Mouse (Mus musculus) limb, embryonic 12.5 days (tissue): ENCODE data around the gene Abca15. TPM values are rescaled to one million over a fixed set of nuclear protein-coding genes. Genes with fewer than 3 reads are reported as not detected.
"Not testable (repeated sequence)": the region's sequence is repeated elsewhere in the genome, so short reads cannot be mapped to it uniquely, and the experiment has no call there.

Experiments
- ATAC-seq: fragments of 200-750 bp; cut with Nextera tagmentation; 2 replicates; pipeline ENCODE4 v1.8.0; 2017; ENCODE audit warnings: low read depth, moderate TSS enrichment; ENCODE audit not compliant: insufficient number of reproducible peaks, insufficient read depth, low FRiP score, low TSS enrichment
- H3K27ac ChIP-seq: fragments of 300-500 bp; sonication (generic); 2 replicates; pipeline ENCODE4 v1.5.1; 2016; ENCODE audit warnings: mild to moderate bottlenecking, moderate library complexity
- H3K27me3 ChIP-seq: fragments of 300-500 bp; sonication (generic); 2 replicates; pipeline ENCODE4 v1.6.1; 2016; ENCODE audit warnings: mild to moderate bottlenecking, moderate library complexity
- H3K36me3 ChIP-seq: fragments of 300-500 bp; sonication (generic); 2 replicates; pipeline ENCODE4 v1.6.1; 2016; ENCODE audit warnings: mild to moderate bottlenecking, moderate library complexity
- H3K4me1 ChIP-seq: fragments of 300-500 bp; sonication (generic); replicated peaks from 2 replicates; pipeline ENCODE4 v1.6.1; 2016
- H3K4me2 ChIP-seq: fragments of 300-500 bp; sonication (generic); 2 replicates; pipeline ENCODE4 v1.6.1; 2016; ENCODE audit warnings: mild to moderate bottlenecking, moderate library complexity
- H3K4me3 ChIP-seq: fragments of 300-500 bp; sonication (generic); replicated peaks from 2 replicates; pipeline ENCODE4 v1.5.1; 2016; ENCODE audit warnings: mild to moderate bottlenecking
- H3K9ac ChIP-seq: fragments of 300-500 bp; sonication (generic); replicated peaks from 2 replicates; pipeline ENCODE4 v1.6.1; 2016; ENCODE audit warnings: mild to moderate bottlenecking, moderate library complexity
- H3K9me3 ChIP-seq: fragments of 300-500 bp; sonication (generic); 2 replicates; pipeline ENCODE4 v1.6.1; 2016; ENCODE audit warnings: mild to moderate bottlenecking, moderate library complexity
- WGBS: fragments of 180-500 bp; shearing (Covaris S2); methylation state at CpG from one replicate; pipeline ENCODE4 v1.1.7; 2016; 5-methylcytosine and 5-hydroxymethylcytosine counted together
- polyA plus RNA-seq: library from polyadenylated mRNA; unstranded; fragments of >200 nt; fragmentation: Nextera tagmentation; extraction: Ambion mirVana; gene quantifications from 2 replicates; pipeline ENCODE4 v1.2.1, GENCODE M21; 2016

Abca15 gene
- polyA plus RNA-seq: not detected in 2 replicates

DNA sequence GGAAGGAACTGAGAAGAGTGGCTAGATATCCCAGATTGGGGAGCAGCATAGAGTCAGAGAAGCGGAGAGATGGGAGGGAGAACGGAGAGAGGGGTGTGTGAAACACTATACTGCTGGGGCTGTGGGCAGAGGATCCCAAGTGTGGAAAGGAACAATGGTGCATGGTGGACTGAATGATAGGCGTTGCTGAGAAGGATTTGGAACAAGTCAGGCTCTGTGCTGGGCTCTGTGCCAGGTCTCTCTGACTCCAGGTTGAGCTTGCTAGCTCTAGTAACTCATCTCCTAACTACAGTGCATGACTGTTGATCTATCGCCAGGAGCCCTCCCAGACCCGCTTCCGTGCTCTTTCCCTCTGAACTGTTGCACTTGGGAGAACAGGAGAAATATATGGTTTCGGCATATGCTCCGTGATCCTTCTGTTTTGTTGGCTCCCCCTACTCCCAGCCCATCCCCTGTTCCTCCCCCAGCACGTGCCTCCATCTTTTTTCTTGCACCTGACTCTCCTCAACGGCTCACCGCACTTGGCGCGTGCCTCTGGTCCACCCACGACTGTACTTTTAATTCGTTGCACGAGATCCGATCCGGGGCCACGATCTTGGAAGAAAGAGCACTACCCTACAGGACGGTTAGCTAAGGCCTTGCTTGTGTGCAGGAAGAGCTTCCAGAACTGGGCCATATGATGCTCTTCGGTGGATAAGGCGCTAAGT is at the start of gene Abca15:
Gene Abca15, plus strand, starts transcription at position 584 of the 707 bp plus-strand sequence.
- no peaks in the 10 kb centered on the region for H3K36me3 ChIP-seq
- no peak within 1 kb of the TSS for H3K9ac ChIP-seq
- no peak within 1 kb of the TSS for H3K27ac ChIP-seq
- ATAC-seq: peak; percentile 56; the same call in 1 of the 2 replicates
- WGBS: 84% methylated on average over 22 of the region's 22 CpGs
- no peak within 1 kb of the TSS for H3K4me3 ChIP-seq
- no peaks in the 10 kb centered on the region for H3K4me1 ChIP-seq
- no peaks in the 10 kb centered on the region for H3K9me3 ChIP-seq
- peaks cover 17% of the 10 kb centered on the region for H3K27me3 ChIP-seq
- peak within 1 kb of the TSS; percentile 50 for H3K4me2 ChIP-seq

DNA sequence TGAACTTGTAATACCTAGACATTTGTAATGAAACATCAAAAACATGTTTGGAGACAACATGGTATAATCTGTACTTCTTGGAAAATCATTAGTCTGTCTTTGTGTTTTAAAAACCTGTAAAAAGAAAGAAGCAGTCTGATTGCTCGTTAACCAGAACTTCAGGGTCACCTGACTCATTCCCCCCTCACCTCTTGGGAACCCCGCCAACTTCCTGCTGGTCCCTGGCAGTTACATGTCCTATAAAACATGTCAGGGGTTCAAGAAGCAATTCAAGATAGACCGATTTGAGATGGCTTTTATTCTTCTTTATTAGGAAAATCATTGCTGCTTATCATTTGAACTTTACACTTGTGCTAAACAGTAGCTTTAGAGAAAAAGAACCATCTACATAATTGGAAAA is 43.2 kb upstream of the Abca15 start:
- no peak overlapping the region for H3K9ac ChIP-seq
- no peak for ATAC-seq

DNA sequence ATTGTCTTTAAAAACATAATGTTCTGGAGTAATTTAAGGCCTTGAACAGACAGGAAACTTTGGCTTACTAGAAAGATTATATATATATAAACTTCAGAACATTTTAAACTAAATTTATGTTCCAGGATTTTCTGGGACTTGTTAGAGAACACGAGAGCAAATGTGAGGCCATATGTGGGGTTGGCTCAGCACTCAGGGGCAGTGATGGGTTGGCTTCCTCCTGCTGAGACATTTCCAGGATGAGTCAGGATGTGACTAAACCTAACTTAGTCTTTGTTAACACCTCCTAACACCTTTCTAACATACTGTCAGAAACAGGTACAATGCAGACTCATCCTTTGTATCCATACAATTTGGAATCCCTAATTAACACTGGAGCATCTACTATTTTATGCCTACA is 12.4 kb upstream of the Abca15 start:
- WGBS: 60% methylated on average over 1 of the region's 1 CpGs
- H3K4me1 ChIP-seq: no peaks in the 10 kb centered on the region

More for the DNA sequence above, 43.2 kb upstream of the Abca15 start:
- H3K4me3 ChIP-seq: no peak overlapping the region
- H3K36me3 ChIP-seq: no peaks in the 10 kb centered on the region
- H3K27ac ChIP-seq: no peak overlapping the region
- H3K27me3 ChIP-seq: no peaks in the 10 kb centered on the region
- WGBS: 46% methylated on average over 3 of the region's 3 CpGs
- no peaks in the 10 kb centered on the region for H3K4me1 ChIP-seq
- H3K9me3 ChIP-seq: no peaks in the 10 kb centered on the region
- no peak overlapping the region for H3K4me2 ChIP-seq

DNA sequence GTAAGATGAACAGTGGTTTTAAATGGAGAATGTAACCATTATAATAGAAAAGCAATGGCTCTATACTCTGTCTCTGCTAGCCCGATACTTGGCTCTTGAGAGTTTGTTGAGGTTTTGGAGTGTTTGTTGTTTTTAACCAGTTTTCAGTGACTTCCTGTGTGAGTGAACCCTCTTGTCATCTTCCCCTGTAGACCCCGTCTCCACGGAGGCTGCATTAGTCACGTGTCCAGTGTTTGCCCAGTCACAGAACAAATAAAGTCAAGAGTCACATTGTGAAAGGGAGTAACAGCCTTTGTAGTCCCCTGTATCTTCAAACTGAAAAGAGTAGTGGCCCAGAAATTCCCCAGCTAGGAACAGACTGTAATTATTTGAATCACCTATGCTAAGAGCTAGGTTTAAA is 5.5 kb upstream of the Abca15 start:
- WGBS: 63% methylated on average over 4 of the region's 4 CpGs

More for the DNA sequence above, 12.4 kb upstream of the Abca15 start:
- ATAC-seq: no peak
- Histone ChIP-seq H3K4me3 (no peak overlapping the region), H3K9me3 (no peaks in the 10 kb centered on the region), H3K9ac (no peak overlapping the region), H3K4me2 (no peak overlapping the region), H3K36me3 (no peaks in the 10 kb centered on the region), H3K27ac (no peak overlapping the region), H3K27me3 (no peaks in the 10 kb centered on the region)

DNA sequence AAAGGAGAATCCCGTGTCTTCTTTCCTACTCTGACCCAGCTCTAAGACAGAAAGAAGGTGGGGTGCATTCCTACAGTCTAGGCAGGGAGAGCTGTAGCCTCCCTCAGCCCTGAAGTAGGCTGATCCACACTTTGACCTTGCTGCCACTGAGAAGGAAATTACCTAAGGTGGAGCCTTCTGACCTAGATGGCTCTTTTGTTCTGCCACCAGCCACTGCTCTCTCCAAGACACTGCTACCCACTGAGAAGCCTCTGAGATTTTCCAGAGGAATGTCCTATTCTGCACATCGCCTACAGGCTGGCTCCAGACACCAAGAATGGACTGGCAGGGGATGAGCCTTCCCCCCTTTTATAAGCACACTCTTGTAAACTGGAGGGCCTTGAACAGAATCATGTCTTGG is 2.6 kb upstream of the Abca15 start:
- not testable (repeated sequence) for H3K27ac ChIP-seq, H3K4me3 ChIP-seq, H3K4me1 ChIP-seq, H3K9me3 ChIP-seq, ATAC-seq, H3K36me3 ChIP-seq, H3K9ac ChIP-seq, H3K4me2 ChIP-seq
- H3K27me3 ChIP-seq: peaks cover 17% of the 10 kb centered on the region
- WGBS: 73% methylated on average over 2 of the region's 2 CpGs

More for the DNA sequence above, 5.5 kb upstream of the Abca15 start:
- Histone ChIP-seq H3K36me3 (no peaks in the 10 kb centered on the region), H3K9ac (no peak overlapping the region), H3K27ac (no peak overlapping the region), H3K4me3 (no peak overlapping the region), H3K4me2 (no peak overlapping the region), H3K4me1 (no peaks in the 10 kb centered on the region), H3K9me3 (no peaks in the 10 kb centered on the region), H3K27me3 (peaks cover 8% of the 10 kb centered on the region; the same call in 1 of the 2 replicates)
- ATAC-seq: no peak

DNA sequence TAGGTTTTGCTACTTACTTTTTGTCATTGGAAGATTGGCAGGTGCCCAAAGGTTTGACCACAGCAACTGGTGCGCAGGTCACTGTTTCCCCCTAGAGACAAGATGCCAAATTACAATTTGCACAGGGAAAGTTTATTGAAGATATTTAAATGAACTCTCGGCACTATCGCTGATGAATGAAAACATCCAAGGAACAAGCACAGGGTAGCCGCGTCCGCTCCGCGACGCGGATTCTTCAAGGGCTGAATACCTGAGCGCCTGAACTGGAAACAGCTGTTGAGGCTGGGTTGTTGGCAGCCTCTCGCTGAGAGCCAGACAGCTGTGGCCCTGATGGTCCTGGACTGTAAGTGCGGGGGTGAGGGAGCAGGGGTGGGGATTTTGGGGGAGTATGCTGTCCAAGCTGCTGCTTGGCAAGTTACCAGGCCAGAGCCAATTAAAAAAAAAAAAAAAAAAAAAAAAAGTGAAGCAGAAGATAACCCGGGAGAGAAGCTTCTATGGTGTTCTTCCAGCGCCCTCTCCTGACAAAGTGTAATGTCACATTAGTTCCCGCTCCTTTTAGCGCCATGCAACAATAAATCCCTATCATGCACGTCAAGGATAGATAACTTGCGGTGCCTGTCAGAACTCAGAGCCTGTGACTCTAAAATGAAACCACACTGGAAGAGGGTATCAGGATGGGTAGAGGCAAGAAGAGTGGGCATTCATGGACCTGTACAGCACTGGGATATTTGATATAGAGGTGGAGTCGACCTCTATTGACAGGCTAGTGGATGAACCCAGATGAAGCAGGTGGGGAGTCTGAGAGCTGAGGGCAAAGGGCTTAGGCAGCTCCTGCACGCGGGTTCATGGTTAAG is 1.0 kb upstream of the Abca15 start:
- Histone ChIP-seq H3K27me3 (peaks cover 17% of the 10 kb centered on the region), H3K9me3 (no peaks in the 10 kb centered on the region), H3K4me3 (no peak overlapping the region), H3K4me1 (no peaks in the 10 kb centered on the region), H3K27ac (no peak overlapping the region), H3K4me2 (peak overlapping the region; percentile 50), H3K36me3 (no peaks in the 10 kb centered on the region), H3K9ac (no peak overlapping the region)
- 14% methylated on average over 22 of the region's 22 CpGs for WGBS
- ATAC-seq: no peak; the same call in 1 of the 2 replicates

DNA sequence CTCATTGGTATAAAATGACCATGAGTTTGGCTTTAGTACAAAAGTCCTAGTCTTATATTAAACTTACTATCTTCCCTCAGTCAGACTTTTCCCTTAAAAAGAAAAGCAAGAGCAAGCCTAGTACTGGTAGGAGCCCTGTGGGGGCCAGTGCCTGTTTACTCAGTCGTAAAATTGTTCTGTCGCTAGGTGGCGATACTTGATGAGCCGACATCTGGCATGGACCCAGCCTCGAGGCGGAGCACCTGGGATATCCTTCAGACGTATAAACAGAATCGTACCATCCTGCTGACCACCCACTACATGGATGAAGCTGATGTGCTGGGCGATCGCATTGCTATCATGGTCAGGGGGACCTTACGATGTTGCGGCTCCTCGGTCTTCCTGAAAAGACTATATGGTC is 32.7 kb downstream of the Abca15 start:
- ATAC-seq: no peak
- no peak overlapping the region for H3K4me2 ChIP-seq
- H3K9me3 ChIP-seq: no peaks in the 10 kb centered on the region
- H3K4me1 ChIP-seq: no peaks in the 10 kb centered on the region
- H3K27me3 ChIP-seq: no peaks in the 10 kb centered on the region
- 36% methylated on average over 13 of the region's 13 CpGs for WGBS
- no peaks in the 10 kb centered on the region for H3K36me3 ChIP-seq
- H3K4me3 ChIP-seq: no peak overlapping the region
- no peak overlapping the region for H3K27ac ChIP-seq
- no peak overlapping the region for H3K9ac ChIP-seq

DNA sequence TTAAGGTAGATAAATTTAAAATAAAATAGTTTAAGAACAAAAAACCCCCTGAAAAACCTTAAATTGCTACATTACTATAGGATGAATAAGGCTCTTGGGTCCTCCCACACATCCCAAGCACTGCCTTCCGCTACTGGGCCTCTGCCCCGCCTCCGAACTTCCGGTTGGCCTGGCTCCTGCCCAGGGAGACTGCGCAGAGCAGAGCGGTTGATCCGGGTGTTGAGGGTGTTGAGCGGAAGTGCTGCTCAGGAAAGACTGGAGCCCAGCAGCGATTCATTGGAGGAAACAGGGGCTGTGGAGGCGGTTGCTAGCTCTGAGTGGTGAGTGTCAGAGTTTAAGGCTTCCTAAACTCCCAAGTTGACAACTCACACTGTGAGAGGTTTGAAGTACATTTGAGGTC is 81.0 kb downstream of the Abca15 start, which contains the start of gene Abca16:
Gene Abca16, plus strand, starts transcription at position 201 of the 400 bp plus-strand sequence.
- H3K4me2 ChIP-seq: no peak within 1 kb of the TSS
- no peak for ATAC-seq
- WGBS: 79% methylated on average over 10 of the region's 10 CpGs
- no peaks in the 10 kb centered on the region for H3K36me3 ChIP-seq
- no peaks in the 10 kb centered on the region for H3K4me1 ChIP-seq
- no peak within 1 kb of the TSS for H3K27ac ChIP-seq
- no peak within 1 kb of the TSS for H3K4me3 ChIP-seq
- no peaks in the 10 kb centered on the region for H3K9me3 ChIP-seq
- H3K27me3 ChIP-seq: no peaks in the 10 kb centered on the region
- H3K9ac ChIP-seq: no peak within 1 kb of the TSS

DNA sequence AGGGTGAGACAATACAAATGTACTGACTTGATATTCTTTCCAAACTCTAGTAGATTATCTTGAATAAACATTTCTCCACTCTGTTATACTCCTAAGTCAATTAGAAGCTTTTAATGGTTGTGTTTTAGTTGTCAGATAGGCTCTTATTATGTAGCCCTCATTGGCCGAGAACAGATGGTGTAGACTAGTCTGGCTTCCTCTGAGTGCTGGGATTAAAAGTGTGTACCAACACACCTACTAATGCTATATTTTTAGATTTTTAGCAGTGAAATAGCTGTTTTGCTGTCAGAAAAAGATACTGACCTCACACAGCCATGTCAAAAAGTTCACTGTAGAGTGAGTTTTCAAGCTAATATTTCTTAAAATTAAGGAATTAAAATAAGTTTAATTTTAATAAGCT is 83.9 kb downstream of the Abca15 start:
- no peak overlapping the region for H3K4me3 ChIP-seq
- H3K9me3 ChIP-seq: no peaks in the 10 kb centered on the region
- no peaks in the 10 kb centered on the region for H3K27me3 ChIP-seq
- no peak for ATAC-seq
- no peak overlapping the region for H3K4me2 ChIP-seq
- no peak overlapping the region for H3K9ac ChIP-seq
- H3K36me3 ChIP-seq: no peaks in the 10 kb centered on the region
- no peak overlapping the region for H3K27ac ChIP-seq
- WGBS: 82% methylated on average over 1 of the region's 1 CpGs
- no peaks in the 10 kb centered on the region for H3K4me1 ChIP-seq

DNA sequence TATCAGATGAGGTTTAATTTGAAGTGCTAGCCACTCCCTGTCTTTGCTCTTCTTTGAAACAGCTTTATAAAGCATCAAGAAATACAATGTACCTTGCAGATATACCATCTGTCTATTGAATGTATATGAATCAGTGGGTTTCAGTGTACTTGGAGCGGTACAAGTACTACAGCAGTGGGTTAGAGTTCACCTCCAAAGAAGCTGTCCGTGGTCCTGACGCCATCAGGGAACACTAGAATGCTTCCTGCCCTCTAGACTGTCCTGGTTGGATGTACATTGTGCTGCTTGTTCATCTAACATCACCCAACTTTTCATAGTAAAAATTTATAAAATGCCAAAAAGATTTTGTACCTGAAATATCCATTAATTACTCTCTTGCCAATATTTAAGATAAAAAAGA is 98.2 kb downstream of the Abca15 start:
- ATAC-seq: no peak
- H3K4me1 ChIP-seq: no peaks in the 10 kb centered on the region
- no peaks in the 10 kb centered on the region for H3K9me3 ChIP-seq
- no peak overlapping the region for H3K4me3 ChIP-seq
- H3K27me3 ChIP-seq: no peaks in the 10 kb centered on the region
- 31% methylated on average over 3 of the region's 3 CpGs for WGBS
- no peak overlapping the region for H3K9ac ChIP-seq
- no peaks in the 10 kb centered on the region for H3K36me3 ChIP-seq
- H3K4me2 ChIP-seq: no peak overlapping the region
- no peak overlapping the region for H3K27ac ChIP-seq

DNA sequence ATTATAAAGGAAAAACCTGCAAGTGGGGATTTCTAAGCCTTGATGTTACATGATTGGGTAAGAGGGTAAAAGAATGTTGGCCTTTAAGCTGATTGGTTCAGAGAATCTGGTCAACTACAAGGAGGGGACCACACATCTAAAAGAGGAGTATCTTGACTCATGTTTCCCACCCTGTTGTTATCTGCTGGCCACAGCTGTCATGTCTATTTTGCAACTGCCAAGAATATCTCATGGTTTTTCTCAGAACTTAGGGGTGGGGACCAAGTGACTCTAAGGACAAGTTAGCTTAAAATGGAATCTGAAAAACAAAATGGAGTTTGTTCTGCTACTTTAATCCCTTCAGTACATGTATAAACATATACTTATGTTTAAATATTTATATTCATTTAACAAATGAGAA is 103.0 kb downstream of the Abca15 start:
- Histone ChIP-seq H3K36me3 (no peaks in the 10 kb centered on the region), H3K27me3 (no peaks in the 10 kb centered on the region), H3K4me1 (no peaks in the 10 kb centered on the region), H3K9me3 (no peaks in the 10 kb centered on the region), H3K27ac (no peak overlapping the region), H3K9ac (no peak overlapping the region), H3K4me3 (no peak overlapping the region), H3K4me2 (no peak overlapping the region)
- ATAC-seq: no peak
